Mouse (Mus musculus): ENCODE data around the gene Zdhhc24. TPM values are rescaled to one million over a fixed set of nuclear protein-coding genes. Genes with fewer than 3 reads are reported as not detected.
A peak's percentile ranks its signal among the peaks of the same experiment; 100 is the strongest.

The Zdhhc24 gene
- polyA plus RNA-seq (2014; fragmentation: Nextera tagmentation; extraction: Ambion mirVana) = 6.2 and 7.9 TPM in 2 replicates

- Histone ChIP-seq H3K4me3 (ENCODE audit: low read depth, low read length) (peak within 1 kb of the TSS; percentile 90), H3K9me3 (ENCODE audit: low read depth, low read length) (no peaks in the 10 kb centered on the region), H3K36me3 (ENCODE audit: insufficient read depth) (0 out of 2 replicates have a peak, but pooled peaks cover 6% of the 10 kb centered on the region), H3K9ac (peak within 1 kb of the TSS; percentile 80), H3K27me3 (ENCODE audit: insufficient read depth, low read length) (no peaks in the 10 kb centered on the region), H3K4me2 (peak within 1 kb of the TSS; percentile 91), H3K27ac (ENCODE audit: low read depth) (peak within 1 kb of the TSS; percentile 67), H3K4me1 (ENCODE audit: insufficient read depth) (0 out of 2 replicates have a peak, but pooled peaks cover 5% of the 10 kb centered on the region)
- TF ChIP-seq CTCF (IDR thresholded peaks at IDR 0.05; ENCODE audit: low read depth) = no peak
- DNase-seq (peak; percentile 98), ATAC-seq (ENCODE audit: insufficient read depth) (peak; percentile 98)
- under 1% methylated on average over 52 of the region's 52 CpGs for WGBS
Measured at GRCm38 (mm10) chr19:4878405-4879323, at the start of gene Zdhhc24. TSS of gene Zdhhc24 (plus strand) at chr19:4878668.

DNA sequence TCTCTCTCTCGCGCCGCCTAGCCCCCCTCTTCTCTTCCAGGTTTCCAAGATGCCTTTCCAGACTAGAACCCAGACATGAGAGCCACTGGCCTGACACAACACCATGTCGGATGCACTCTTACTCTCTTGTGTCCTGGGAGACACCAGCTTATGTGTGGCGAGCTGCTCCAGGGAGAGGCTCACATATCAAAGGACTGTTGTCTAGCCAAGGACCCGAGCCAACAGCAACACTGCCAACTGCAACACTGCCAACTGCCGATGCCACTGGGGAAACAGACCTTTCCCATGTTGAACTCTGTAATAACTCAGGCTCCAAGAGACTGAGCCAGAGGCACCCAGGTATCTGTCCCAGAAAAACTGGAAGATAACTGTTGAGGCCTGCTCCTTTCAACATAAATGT lies 49.3 kb upstream of the Zdhhc24 start:
- no peak for TF ChIP-seq CTCF (IDR thresholded peaks at IDR 0.05; ENCODE audit: low read depth)

DNA sequence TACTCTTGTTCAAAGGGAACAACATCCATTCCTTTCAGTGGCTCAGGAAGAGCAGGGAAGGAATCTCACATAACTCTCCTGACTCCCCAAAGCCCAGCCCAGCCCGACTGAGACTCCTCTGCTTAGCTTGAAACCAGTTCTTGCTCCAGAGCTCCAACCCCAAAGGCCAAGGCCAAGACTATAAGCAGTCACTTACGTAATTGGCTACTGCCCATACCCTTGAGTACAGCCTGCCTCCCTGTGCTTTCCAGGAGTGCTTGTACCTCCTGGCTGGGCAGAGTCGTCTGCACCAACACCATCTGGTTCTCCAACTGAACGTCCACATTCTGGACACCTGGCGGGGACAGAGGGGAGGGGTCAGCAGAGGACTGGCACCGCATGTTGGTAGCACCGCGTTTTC lies 44.5 kb upstream of the Zdhhc24 start:
- Histone ChIP-seq H3K4me2 (no peak overlapping the region), H3K27ac (ENCODE audit: low read depth) (no peak overlapping the region), H3K9me3 (ENCODE audit: low read depth, low read length) (no peaks in the 10 kb centered on the region), H3K4me1 (ENCODE audit: insufficient read depth) (no peaks in the 10 kb centered on the region), H3K36me3 (ENCODE audit: insufficient read depth) (peaks cover 8% of the 10 kb centered on the region; the same call in 1 of the 2 replicates), H3K27me3 (ENCODE audit: insufficient read depth, low read length) (no peaks in the 10 kb centered on the region), H3K9ac (no peak overlapping the region), H3K4me3 (ENCODE audit: low read depth, low read length) (no peak overlapping the region)
- ATAC-seq (ENCODE audit: insufficient read depth) (no peak), DNase-seq (no peak)
- WGBS = 83% methylated on average over 8 of the region's 8 CpGs
- TF ChIP-seq CTCF (IDR thresholded peaks at IDR 0.05; ENCODE audit: low read depth) = no peak

More for the DNA sequence above, 49.3 kb upstream of the Zdhhc24 start:
- Histone ChIP-seq H3K9ac (no peak overlapping the region), H3K9me3 (ENCODE audit: low read depth, low read length) (no peaks in the 10 kb centered on the region), H3K27me3 (ENCODE audit: insufficient read depth, low read length) (no peaks in the 10 kb centered on the region), H3K4me2 (no peak overlapping the region), H3K27ac (ENCODE audit: low read depth) (no peak overlapping the region), H3K4me3 (ENCODE audit: low read depth, low read length) (no peak overlapping the region), H3K4me1 (ENCODE audit: insufficient read depth) (no peaks in the 10 kb centered on the region), H3K36me3 (ENCODE audit: insufficient read depth) (peaks cover 23% of the 10 kb centered on the region; the same call in 1 of the 2 replicates)
- DNase-seq (no peak), ATAC-seq (ENCODE audit: insufficient read depth) (no peak)
- 60% methylated on average over 7 of the region's 7 CpGs for WGBS

DNA sequence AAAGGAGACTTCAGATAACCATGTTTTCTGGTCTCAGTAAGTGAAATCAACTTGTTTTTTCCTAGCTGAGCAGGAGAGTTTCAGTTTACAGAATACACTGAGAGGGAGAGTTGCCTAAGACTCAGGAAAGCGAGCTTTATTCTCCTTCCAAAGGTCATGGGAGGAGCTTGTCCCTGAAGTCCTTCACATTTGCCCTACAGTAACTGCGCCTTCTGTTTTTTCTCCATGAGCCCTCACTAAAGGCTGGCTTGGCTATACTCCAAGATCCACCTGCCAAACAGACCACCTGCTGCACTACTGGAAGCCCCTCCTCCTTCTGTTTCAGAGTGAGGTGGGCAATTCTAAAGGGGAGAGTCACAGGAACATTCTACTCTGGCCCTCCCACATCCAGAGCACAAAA lies 42.4 kb upstream of the Zdhhc24 start:
- TF ChIP-seq CTCF (IDR thresholded peaks at IDR 0.05; ENCODE audit: low read depth) = no peak
- ATAC-seq (ENCODE audit: insufficient read depth) (no peak), DNase-seq (no peak)
- H3K9me3 ChIP-seq (ENCODE audit: low read depth, low read length) = no peaks in the 10 kb centered on the region
- no peak overlapping the region for H3K9ac ChIP-seq
- no peaks in the 10 kb centered on the region for H3K4me1 ChIP-seq (ENCODE audit: insufficient read depth)
- WGBS = 73% methylated on average over 2 of the region's 2 CpGs
- H3K4me3 ChIP-seq (ENCODE audit: low read depth, low read length) = no peak overlapping the region
- peaks cover 8% of the 10 kb centered on the region; the same call in 1 of the 2 replicates for H3K36me3 ChIP-seq (ENCODE audit: insufficient read depth)
- H3K27me3 ChIP-seq (ENCODE audit: insufficient read depth, low read length) = peaks cover 13% of the 10 kb centered on the region; the same call in 1 of the 2 replicates
- H3K4me2 ChIP-seq = no peak overlapping the region
- H3K27ac ChIP-seq (ENCODE audit: low read depth) = no peak overlapping the region

- TF ChIP-seq CTCF (IDR thresholded peaks at IDR 0.05; ENCODE audit: low read depth) = no peak
- Histone ChIP-seq H3K36me3 (ENCODE audit: insufficient read depth) (peaks cover 8% of the 10 kb centered on the region; the same call in 1 of the 2 replicates), H3K9me3 (ENCODE audit: low read depth, low read length) (no peaks in the 10 kb centered on the region), H3K9ac (no peak overlapping the region), H3K4me2 (no peak overlapping the region), H3K4me3 (ENCODE audit: low read depth, low read length) (no peak overlapping the region), H3K27ac (ENCODE audit: low read depth) (no peak overlapping the region), H3K27me3 (ENCODE audit: insufficient read depth, low read length) (peaks cover 20% of the 10 kb centered on the region; the same call in 1 of the 2 replicates), H3K4me1 (ENCODE audit: insufficient read depth) (no peaks in the 10 kb centered on the region)
- no peak for ATAC-seq (ENCODE audit: insufficient read depth)
- 93% methylated on average over 6 of the region's 6 CpGs for WGBS
- no peak for DNase-seq
Measured at GRCm38 (mm10) chr19:4837049-4837448, 41.4 kb upstream of the Zdhhc24 start.

DNA sequence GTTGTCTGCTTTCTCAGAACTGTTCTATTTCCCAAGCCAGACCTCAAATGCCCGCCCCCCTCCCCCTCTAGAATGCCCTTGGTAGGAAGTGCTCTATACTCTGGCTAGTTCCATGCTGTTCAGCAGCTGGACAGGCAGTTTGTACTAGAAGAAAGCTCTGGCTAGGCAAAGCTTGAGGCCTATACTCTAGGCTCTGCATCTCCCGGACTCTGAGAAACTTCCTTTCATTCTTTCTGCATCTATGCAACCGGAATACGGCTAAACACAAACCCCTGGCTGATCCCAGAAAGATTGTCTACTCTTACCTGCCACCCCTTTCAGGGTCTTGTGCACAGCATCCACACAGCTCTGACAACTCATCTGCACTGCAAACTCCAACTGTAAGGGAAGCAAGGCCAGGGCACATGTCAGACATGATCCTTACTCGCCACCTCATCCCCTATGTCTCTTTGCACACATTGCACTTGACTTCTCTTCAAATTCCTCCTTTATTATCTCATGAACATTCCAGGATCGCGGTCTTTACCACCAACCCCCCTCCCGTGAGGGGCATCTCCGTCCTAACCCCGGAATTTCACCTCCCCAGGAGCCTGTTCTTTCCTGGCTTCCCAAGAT lies 39.8 kb upstream of the Zdhhc24 start:
- no peaks in the 10 kb centered on the region for H3K4me1 ChIP-seq (ENCODE audit: insufficient read depth)
- peaks cover 20% of the 10 kb centered on the region; the same call in 1 of the 2 replicates for H3K27me3 ChIP-seq (ENCODE audit: insufficient read depth, low read length)
- H3K27ac ChIP-seq (ENCODE audit: low read depth) = no peak overlapping the region; the same call in 1 of the 2 replicates
- peak overlapping the region; percentile 90 for H3K4me2 ChIP-seq
- H3K4me3 ChIP-seq (ENCODE audit: low read depth, low read length) = peak overlapping the region; percentile 64
- no peak for TF ChIP-seq CTCF (IDR thresholded peaks at IDR 0.05; ENCODE audit: low read depth)
- 25% methylated on average over 10 of the region's 10 CpGs for WGBS
- H3K36me3 ChIP-seq (ENCODE audit: insufficient read depth) = 0 out of 2 replicates have a peak, but pooled peaks cover 2% of the 10 kb centered on the region
- H3K9me3 ChIP-seq (ENCODE audit: low read depth, low read length) = no peaks in the 10 kb centered on the region
- DNase-seq = no peak
- peak overlapping the region; percentile 81 for H3K9ac ChIP-seq
- ATAC-seq (ENCODE audit: insufficient read depth) = peak; percentile 50; the same call in 1 of the 2 replicates
